Mouse (Mus musculus): ENCODE measurements around the gene Cyp2d10.

The Cyp2d10 gene

GRCm38 (mm10) chr15:82361459-82362018 is 45.5 kb downstream of the Cyp2d10 start:
- DNase-seq (ENCODE audit: low spot score in 2 of 2), result no peak

GRCm38 (mm10) chr15:82358431-82359260 is 48.3 kb downstream of the Cyp2d10 start:
- no peak for DNase-seq (ENCODE audit: low spot score in 2 of 2)

- DNase-seq (ENCODE audit: low spot score in 2 of 2), result peak; percentile 96 to 99
Measured at GRCm38 (mm10) chr15:82354126-82354945, 52.7 kb downstream of the Cyp2d10 start, which contains the start of gene Ndufa6. Gene Ndufa6 (minus strand): TSS chr15:82354322.

- no peak for DNase-seq (ENCODE audit: low spot score in 2 of 2)
Measured at GRCm38 (mm10) chr15:82353745-82354113, 53.3 kb downstream of the Cyp2d10 start.

GRCm38 (mm10) chr15:82353078-82353744 is 53.8 kb downstream of the Cyp2d10 start:
- DNase-seq (ENCODE audit: low spot score in 2 of 2), result peak; percentile 38 to 52

Measured in spleen, postnatal 10 days (tissue).